Mouse (Mus musculus): Measurements from ENCODE around the gene Myo9a.
"Not testable (repeated sequence)": the region's sequence is repeated elsewhere in the genome, so short reads cannot be mapped to it uniquely, and the experiment has no call there.

The Myo9a gene

DNA sequence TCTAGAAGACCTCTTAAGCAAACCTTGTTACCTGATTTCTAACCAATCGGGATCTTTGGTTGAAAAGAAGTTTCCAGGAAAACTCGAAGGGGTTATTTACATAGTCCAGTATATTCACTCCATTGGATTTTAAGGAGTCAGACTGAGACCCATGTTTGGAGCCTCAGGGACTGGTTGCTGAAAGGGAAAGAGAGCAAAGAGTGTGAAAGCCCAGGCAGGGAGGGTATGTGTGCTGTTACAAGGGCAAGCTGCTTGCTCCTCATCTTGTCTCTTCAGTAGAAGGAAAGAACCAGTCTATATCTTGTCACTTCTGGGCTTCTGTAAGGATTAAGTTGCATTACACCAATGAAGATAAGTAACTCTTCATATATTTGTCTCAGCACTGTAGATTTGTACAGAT lies 1.3 kb downstream of the Myo9a start:
- DNase-seq = no peak

GRCm38 (mm10) chr9:59755199-59755598 lies 4.5 kb downstream of the Myo9a start:
- DNase-seq = no peak

DNA sequence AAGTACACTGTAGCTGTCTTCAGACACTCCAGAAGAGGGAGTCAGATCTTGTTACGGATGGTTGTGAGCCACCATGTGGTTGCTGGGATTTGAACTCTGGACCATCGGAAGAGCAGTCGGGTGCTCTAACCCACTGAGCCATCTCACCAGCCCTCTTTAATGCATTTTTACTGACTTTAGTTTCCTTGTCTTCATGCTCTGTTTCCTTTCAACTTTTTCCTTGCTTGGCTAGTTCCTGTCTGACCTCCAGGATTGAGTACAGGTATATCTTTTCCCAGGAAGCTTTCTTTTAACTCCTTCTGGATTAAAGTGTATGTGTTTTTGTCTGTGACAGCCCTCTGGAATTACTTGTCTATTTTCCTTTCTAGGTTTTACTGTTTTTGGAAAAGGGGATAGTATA lies 6.3 kb downstream of the Myo9a start:
- DNase-seq = not testable (repeated sequence)

- DNase-seq = peak; percentile 9
Observed at GRCm38 (mm10) chr9:59760515-59760914, 9.8 kb downstream of the Myo9a start.

DNA sequence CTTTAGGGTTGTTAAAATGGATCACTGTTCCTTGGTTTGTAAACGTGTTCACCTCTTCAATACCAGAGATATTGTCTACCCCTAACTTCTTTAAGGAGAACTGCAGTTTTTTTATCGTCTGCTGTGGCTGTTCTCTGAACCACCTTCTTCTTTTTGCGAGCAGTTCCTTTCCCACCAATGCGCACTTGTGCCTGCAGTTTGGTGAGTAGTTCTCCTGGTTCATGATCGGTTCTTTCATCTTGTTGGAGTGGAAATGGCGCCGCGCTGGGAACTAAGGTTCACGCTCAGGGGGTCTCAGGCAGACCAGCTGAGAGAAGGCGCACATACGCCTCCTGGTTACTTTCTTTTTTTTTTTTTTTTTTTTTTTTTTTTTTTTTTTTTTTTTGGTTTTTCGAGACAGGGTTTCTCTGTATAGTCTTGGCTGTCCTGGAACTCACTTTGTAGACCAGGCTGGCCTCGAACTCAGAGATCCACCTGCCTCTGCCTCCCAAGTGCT lies 16.3 kb downstream of the Myo9a start:
- not testable (repeated sequence) for DNase-seq

DNA sequence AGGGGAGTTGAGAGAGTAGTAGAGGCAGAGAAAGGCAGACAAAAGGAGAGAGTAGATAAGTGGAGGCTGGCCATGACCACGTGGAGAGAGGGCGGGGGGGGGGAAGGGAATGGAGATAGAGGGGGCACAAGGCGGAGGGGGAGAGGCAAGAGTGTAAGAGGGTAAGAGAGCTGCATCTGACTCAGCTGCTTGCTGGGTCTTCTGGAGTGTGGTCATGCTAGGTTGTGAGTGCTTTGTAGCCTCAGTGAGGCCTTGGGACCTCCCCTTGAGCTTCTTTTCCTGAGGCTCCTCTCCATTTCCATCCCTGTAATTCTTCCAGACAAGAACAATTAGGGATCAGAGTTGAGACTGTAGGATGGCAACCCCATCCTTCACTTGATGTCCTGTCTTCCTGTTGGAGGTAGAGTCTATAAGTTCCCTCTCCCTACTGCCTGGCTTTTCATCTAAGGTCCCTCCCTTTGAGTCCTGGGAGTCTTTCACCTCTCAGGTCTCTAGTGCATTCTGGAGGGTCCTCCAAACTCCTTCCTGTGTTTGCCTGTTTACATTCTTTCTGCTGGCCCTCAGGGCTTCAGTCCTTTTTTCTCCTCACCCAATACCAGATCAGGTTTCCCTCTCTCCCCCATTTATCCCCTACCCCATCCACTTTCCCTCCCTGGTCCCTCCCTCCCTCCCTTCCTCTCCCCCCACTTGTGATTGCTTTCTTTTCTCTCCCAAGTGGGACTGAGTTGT lies 55.5 kb downstream of the Myo9a start:
- DNase-seq = not testable (repeated sequence)

GRCm38 (mm10) chr9:59884551-59884950 lies 133.9 kb downstream of the Myo9a start:
- no peak for DNase-seq

DNA sequence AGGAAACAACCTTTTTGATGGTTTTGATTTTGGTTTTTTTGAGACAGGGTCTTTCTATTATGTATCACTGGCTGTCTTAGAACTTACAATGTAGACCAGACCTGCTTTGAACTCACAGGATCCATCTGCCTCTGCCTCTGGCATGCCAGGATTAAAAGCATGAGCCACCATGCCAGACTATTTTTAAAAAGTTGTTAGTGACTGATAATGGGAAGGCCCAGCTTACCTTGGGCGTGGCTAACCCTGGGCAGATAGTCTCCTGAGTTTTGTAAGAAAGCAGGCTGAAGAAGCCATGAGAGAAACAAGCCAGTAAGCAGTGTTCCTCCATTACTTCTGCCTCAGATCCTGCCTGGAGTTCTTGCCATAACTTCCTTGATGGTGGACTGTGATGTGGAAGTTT lies 152.7 kb downstream of the Myo9a start:
- no peak for DNase-seq

GRCm38 (mm10) chr9:59914761-59915160 lies 164.1 kb downstream of the Myo9a start:
- no peak for DNase-seq

DNA sequence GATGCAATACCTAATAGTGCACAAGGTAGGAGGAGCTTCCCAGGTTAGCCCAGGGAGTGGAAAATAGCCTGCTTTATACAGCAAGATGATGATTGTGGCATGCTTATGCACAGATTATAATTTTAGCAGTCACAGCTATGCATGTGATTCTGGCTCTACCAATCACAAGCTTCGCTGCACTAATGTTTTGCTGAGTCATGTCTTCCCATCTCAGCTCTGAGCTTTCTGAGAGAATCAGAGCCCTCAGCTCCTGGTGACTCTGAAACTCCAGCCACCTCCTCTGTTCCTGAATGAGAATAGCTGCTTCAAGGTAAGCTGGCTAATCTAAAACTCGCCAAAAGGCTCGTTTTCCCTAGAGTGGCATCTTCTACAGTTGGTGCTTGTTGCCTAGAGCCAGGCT lies 179.6 kb downstream of the Myo9a start:
- no peak for DNase-seq

DNA sequence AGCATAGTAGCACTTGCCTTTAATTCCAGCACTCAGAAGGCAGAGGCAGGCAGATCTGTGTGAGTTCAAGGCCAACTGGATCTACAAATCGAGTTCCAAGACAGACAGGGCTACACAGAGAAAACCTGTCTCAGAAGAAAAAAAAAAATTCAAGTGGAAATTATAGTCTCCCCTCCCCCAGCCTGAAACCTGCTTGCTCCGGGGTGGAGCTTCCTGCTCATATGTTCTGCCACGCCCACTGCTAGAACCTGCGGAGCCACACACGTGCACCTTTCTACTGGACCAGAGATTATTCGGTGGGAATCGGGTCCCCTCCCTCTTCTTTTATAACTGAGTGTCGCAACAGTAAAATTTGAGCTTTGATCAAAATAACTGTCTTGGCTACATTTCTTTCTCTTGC lies 185.2 kb downstream of the Myo9a start:
- DNase-seq = not testable (repeated sequence)

GRCm38 (mm10) chr9:59938529-59938928 lies 187.8 kb downstream of the Myo9a start:
- no peak for DNase-seq

- DNase-seq = no peak
Observed at GRCm38 (mm10) chr9:59939691-59940090, 189.0 kb downstream of the Myo9a start.

DNA sequence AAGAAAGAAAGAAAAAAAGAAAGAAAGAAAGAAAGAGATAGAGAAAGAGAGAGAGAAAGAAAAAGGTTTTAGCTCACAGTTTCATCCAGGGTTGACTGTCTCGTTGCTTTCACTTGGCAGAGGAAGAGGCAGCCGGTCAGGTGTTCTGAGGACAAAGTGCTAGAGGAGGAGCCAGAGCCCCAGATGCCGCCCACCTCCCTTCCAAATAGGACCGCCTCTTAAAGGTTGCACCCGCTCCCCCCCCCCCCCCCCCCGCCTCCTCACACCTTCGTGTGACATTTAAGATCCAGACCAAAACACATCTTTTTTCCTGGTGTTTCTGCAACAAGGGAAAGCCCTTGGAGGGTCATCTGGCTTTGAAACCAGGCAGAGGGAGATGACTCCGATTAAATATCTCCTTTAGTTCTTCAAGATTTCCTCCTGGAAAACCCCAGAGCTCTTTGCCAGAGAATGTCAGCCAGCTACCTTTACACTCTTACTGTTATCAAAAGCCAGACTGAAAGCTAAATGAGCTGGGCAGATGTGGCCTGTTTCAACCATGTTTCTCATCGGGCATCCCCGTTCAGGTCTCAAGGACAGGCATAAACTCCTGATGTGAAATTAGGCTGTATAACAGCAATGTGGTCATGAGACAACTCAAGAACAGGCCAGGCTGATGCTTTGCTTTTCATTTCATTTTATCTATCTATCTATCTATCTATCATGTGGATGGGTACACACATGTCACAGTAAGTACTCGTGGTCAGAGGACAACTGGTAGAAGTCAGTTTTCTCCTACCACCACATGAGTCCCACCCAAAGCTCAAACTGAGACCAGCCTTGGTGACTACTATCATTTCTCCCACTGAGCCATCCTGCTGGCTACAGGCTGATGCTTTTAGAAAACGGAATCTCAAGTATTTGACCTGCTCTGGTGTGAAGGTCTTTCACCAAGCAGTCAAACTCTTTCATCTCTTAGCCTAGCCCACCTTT lies 190.5 kb downstream of the Myo9a start:
- no peak for DNase-seq

- no peak for DNase-seq
Observed at GRCm38 (mm10) chr9:59941885-59942350, 191.2 kb downstream of the Myo9a start.

DNA sequence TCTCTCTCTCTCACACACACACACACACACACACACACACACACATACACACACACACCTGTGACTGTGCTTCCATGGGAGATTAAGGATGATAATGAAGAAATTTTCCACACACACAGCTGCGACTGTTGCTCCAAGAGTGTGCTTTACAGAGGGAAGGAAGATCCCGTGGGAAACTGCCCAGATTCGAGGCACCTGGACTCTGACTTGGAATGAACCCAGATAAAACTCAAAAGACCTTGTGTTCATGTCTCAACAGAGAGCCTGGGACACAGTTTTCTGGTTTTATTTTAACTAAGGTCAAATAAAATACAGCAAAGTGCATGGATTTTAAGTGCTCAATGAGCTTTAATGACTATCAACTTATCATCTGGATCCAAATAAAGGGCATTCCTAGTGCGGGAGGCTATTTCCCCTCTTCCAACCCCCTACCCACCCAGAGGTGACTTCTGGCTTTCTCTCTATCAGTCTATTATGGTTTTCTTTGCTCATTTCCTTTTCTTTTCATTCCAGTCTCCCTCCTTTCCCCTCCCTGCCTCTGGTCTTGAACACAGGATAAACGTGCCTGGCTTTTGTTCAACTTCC lies 191.9 kb downstream of the Myo9a start:
- DNase-seq = no peak

- no peak for DNase-seq
Observed at GRCm38 (mm10) chr9:59943826-59944225, 193.1 kb downstream of the Myo9a start.

GRCm38 (mm10) chr9:59945241-59945640 lies 194.5 kb downstream of the Myo9a start:
- no peak for DNase-seq

GRCm38 (mm10) chr9:59947271-59947670 lies 196.6 kb downstream of the Myo9a start:
- no peak for DNase-seq

DNA sequence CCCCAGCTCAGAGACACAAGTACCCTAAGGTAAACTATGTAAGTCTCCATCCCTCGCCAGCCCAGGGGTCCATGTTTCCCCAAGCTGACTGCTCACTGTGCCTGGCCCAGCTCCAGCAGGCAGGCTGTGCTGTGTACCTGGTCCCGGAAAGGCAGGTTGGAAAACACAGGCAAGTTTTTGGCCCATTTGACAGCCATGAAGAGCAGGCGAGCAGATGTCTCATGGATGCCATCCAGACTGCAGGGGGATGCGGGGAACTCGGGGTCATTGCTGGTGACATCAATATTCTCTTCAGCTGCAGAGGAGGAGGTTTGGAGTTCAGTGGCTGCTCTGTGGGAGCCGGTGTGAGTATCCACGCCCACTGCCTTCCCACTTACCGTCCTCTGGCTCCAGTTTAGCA lies 197.5 kb downstream of the Myo9a start:
- no peak for DNase-seq

GRCm38 (mm10) chr9:59948691-59949250 lies 198.1 kb downstream of the Myo9a start:
- no peak for DNase-seq

DNA sequence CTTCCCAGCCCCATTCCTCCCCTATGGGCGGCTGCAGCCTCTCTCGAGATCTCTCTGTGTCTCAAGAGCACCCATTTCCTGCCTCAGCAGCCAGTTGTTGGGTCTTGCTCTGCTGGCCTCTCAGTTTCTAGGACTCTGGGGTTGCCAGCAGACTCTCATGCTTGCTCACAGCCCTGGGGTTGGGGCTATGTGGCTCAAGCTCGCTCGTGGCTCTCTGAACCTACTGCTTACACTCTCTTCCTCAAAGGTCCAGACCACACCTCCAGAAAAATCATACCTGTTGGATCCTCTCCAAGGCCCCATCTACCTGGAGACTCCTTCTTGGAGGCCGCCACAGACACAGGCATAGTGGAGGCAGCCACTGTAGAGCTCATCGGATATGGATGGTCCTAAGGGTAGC lies 198.8 kb downstream of the Myo9a start:
- DNase-seq = no peak

DNA sequence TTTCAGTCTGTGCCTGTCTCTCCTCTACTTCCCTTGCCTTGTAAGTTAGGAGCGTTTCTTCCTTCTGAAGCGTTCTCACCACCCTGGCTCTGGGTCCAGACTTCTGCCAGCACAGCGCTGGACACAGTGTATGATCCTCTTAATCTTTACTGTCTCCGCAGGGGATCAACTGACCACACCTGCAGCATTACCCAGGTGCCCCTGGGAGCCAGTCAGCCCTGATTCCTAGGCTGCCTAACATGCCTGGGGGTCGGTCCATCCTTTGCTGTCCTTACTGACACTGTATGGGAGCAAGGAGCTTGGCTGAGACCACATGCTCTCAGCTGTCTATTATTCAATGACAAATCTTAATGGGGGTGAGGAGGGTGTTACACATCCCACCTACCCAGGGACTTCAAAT lies 199.3 kb downstream of the Myo9a start:
- DNase-seq = no peak
